Mouse (Mus musculus): Measurements from ENCODE around the gene Pcdh19. TPM values are rescaled to one million over a fixed set of nuclear protein-coding genes. Genes with fewer than 3 reads are reported as not detected.
"Not testable (repeated sequence)": the region's sequence is repeated elsewhere in the genome, so short reads cannot be mapped to it uniquely, and the experiment has no call there.

Pcdh19 gene
- polyA plus RNA-seq (2015; fragmentation: Nextera tagmentation; extraction: Ambion mirVana), result 3.2 and 4.2 TPM in 2 replicates

GRCm38 (mm10) chrX:133688840-133689239 lies at the start of gene Pcdh19:
Gene Pcdh19, minus strand, starts transcription at chrX:133688987.
- peak within 1 kb of the TSS; percentile 55; the same call in 1 of the 2 replicates for H3K27ac ChIP-seq (ENCODE audit: low read length)
- WGBS, result 15% methylated on average over 22 of the region's 26 CpGs

GRCm38 (mm10) chrX:133735871-133736270 lies 47.1 kb upstream of the Pcdh19 start:
- no peak overlapping the region for H3K4me3 ChIP-seq (replicated peaks; ENCODE audit: low read length)
- WGBS, result 73% methylated on average over 2 of the region's 2 CpGs
- H3K27ac ChIP-seq (ENCODE audit: low read length), result no peak overlapping the region
- H3K4me1 ChIP-seq (ENCODE audit: control insufficient read depth, insufficient read depth, low read length), result no peaks in the 10 kb centered on the region
- ATAC-seq (ENCODE audit: insufficient read depth, low FRiP score), result no peak
- H3K27me3 ChIP-seq (ENCODE audit: control insufficient read depth, insufficient read depth, low read length), result no peaks in the 10 kb centered on the region
- no peak overlapping the region for H3K4me2 ChIP-seq (ENCODE audit: low read depth, low read length)
- H3K9ac ChIP-seq (ENCODE audit: low read length), result no peak overlapping the region
- no peaks in the 10 kb centered on the region for H3K36me3 ChIP-seq (ENCODE audit: control insufficient read depth, insufficient read depth, low read length)
- no peaks in the 10 kb centered on the region for H3K9me3 ChIP-seq (replicated peaks; ENCODE audit: control insufficient read depth, low read length)

More at GRCm38 (mm10) chrX:133688840-133689239, at the start of gene Pcdh19:
- Histone ChIP-seq H3K4me1 (ENCODE audit: control insufficient read depth, insufficient read depth, low read length) (peaks cover 3% of the 10 kb centered on the region; the same call in 1 of the 2 replicates), H3K9me3 (replicated peaks; ENCODE audit: control insufficient read depth, low read length) (no peaks in the 10 kb centered on the region; the same call in 1 of the 2 replicates), H3K4me3 (replicated peaks; ENCODE audit: low read length) (peak within 1 kb of the TSS; percentile 55), H3K4me2 (ENCODE audit: low read depth, low read length) (peak within 1 kb of the TSS; percentile 68), H3K27me3 (ENCODE audit: control insufficient read depth, insufficient read depth, low read length) (peaks cover 18% of the 10 kb centered on the region), H3K36me3 (ENCODE audit: control insufficient read depth, insufficient read depth, low read length) (no peaks in the 10 kb centered on the region), H3K9ac (ENCODE audit: low read length) (peak within 1 kb of the TSS; percentile 68)
- ATAC-seq (ENCODE audit: insufficient read depth, low FRiP score), result peak; percentile 95

GRCm38 (mm10) chrX:133734984-133735383 lies 46.2 kb upstream of the Pcdh19 start:
- H3K27ac ChIP-seq (ENCODE audit: low read length), result no peak overlapping the region

DNA sequence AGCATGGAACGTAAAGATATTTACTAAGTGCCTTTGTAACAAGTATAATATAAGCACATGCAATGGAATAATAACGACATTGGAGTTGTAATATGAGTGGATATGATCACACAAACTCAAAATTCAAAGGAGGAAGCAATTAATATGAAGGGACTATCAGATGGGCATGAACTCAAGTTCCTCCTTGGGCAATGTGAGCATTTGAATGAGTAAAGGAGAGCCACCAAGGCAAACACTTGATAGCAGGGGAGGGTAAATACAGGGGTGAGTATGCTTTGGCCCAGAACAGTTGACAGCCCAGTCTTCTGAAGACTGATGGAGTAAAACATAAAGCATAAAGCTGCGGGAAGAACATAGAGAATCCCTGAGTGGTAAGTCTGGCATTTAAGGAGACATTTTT lies 32.7 kb upstream of the Pcdh19 start:
- Histone ChIP-seq H3K27ac (ENCODE audit: low read length) (no peak overlapping the region), H3K4me1 (ENCODE audit: control insufficient read depth, insufficient read depth, low read length) (no peaks in the 10 kb centered on the region), H3K4me2 (ENCODE audit: low read depth, low read length) (no peak overlapping the region), H3K9ac (ENCODE audit: low read length) (no peak overlapping the region), H3K9me3 (replicated peaks; ENCODE audit: control insufficient read depth, low read length) (no peaks in the 10 kb centered on the region), H3K4me3 (replicated peaks; ENCODE audit: low read length) (no peak overlapping the region), H3K27me3 (ENCODE audit: control insufficient read depth, insufficient read depth, low read length) (no peaks in the 10 kb centered on the region), H3K36me3 (ENCODE audit: control insufficient read depth, insufficient read depth, low read length) (no peaks in the 10 kb centered on the region)
- no peak for ATAC-seq (ENCODE audit: insufficient read depth, low FRiP score)
- 73% methylated on average over 3 of the region's 3 CpGs for WGBS

More at GRCm38 (mm10) chrX:133734984-133735383, 46.2 kb upstream of the Pcdh19 start:
- WGBS, result 53% methylated on average over 6 of the region's 6 CpGs
- Histone ChIP-seq H3K4me3 (replicated peaks; ENCODE audit: low read length) (no peak overlapping the region), H3K27me3 (ENCODE audit: control insufficient read depth, insufficient read depth, low read length) (no peaks in the 10 kb centered on the region), H3K9me3 (replicated peaks; ENCODE audit: control insufficient read depth, low read length) (no peaks in the 10 kb centered on the region), H3K4me1 (ENCODE audit: control insufficient read depth, insufficient read depth, low read length) (no peaks in the 10 kb centered on the region), H3K36me3 (ENCODE audit: control insufficient read depth, insufficient read depth, low read length) (no peaks in the 10 kb centered on the region), H3K9ac (ENCODE audit: low read length) (no peak overlapping the region), H3K4me2 (ENCODE audit: low read depth, low read length) (no peak overlapping the region)
- ATAC-seq (ENCODE audit: insufficient read depth, low FRiP score), result no peak

DNA sequence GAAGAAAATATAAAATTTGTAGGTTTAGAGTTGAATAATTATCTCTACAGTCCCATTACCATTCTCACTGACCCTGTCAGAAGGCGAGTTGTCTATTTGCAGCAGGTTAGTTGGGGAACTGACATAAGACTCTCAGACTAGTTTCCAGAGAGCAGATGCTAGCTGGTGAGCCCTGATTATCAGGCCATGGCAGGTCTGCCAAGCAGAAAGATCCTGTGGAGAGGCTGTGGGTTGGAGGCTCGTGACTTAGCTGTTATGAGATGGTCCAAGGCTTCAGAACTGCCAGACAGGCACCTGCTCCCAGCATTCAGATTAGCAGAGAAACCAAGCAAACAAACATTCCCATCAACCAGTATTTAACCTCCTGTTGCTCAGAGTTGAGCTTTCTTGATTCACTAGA lies 21.8 kb upstream of the Pcdh19 start:
- no peaks in the 10 kb centered on the region for H3K36me3 ChIP-seq (ENCODE audit: control insufficient read depth, insufficient read depth, low read length)
- ATAC-seq (ENCODE audit: insufficient read depth, low FRiP score), result no peak
- no peak overlapping the region for H3K27ac ChIP-seq (ENCODE audit: low read length)
- no peaks in the 10 kb centered on the region for H3K9me3 ChIP-seq (replicated peaks; ENCODE audit: control insufficient read depth, low read length)
- no peak overlapping the region for H3K4me2 ChIP-seq (ENCODE audit: low read depth, low read length)
- H3K4me1 ChIP-seq (ENCODE audit: control insufficient read depth, insufficient read depth, low read length), result no peaks in the 10 kb centered on the region
- H3K27me3 ChIP-seq (ENCODE audit: control insufficient read depth, insufficient read depth, low read length), result no peaks in the 10 kb centered on the region
- H3K9ac ChIP-seq (ENCODE audit: low read length), result no peak overlapping the region
- H3K4me3 ChIP-seq (replicated peaks; ENCODE audit: low read length), result no peak overlapping the region
- 61% methylated on average over 2 of the region's 2 CpGs for WGBS

DNA sequence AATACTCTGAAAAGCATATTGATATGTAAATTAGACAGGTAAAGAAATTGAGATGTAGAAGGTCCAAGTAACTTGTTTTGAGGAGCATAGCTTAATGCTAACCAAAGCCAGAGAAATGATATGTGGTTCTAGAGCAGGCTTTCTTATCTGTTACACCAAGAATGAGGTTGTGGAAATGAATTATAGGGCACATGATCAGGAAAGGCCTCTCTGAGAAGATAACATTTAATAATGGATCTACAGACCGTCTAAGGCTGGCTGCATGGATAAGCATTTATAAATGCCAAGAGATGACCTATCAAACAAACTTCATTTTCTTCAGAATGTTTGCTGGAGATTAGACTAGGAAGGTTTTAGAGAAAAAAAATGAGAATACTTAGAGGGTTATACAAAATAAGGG lies 14.1 kb upstream of the Pcdh19 start:
- Histone ChIP-seq H3K4me1 (ENCODE audit: control insufficient read depth, insufficient read depth, low read length) (no peaks in the 10 kb centered on the region), H3K4me2 (ENCODE audit: low read depth, low read length) (no peak overlapping the region), H3K36me3 (ENCODE audit: control insufficient read depth, insufficient read depth, low read length) (no peaks in the 10 kb centered on the region), H3K27ac (ENCODE audit: low read length) (no peak overlapping the region), H3K4me3 (replicated peaks; ENCODE audit: low read length) (no peak overlapping the region), H3K9me3 (replicated peaks; ENCODE audit: control insufficient read depth, low read length) (no peaks in the 10 kb centered on the region), H3K27me3 (ENCODE audit: control insufficient read depth, insufficient read depth, low read length) (no peaks in the 10 kb centered on the region), H3K9ac (ENCODE audit: low read length) (no peak overlapping the region)
- ATAC-seq (ENCODE audit: insufficient read depth, low FRiP score), result no peak
- WGBS, result 48% methylated on average over 1 of the region's 1 CpGs

GRCm38 (mm10) chrX:133697871-133698270 lies 9.1 kb upstream of the Pcdh19 start:
- 84% methylated on average over 2 of the region's 4 CpGs for WGBS
- not testable (repeated sequence) for H3K9ac ChIP-seq (ENCODE audit: low read length); ATAC-seq (ENCODE audit: insufficient read depth, low FRiP score); H3K9me3 ChIP-seq (replicated peaks; ENCODE audit: control insufficient read depth, low read length); H3K36me3 ChIP-seq (ENCODE audit: control insufficient read depth, insufficient read depth, low read length); H3K4me3 ChIP-seq (replicated peaks; ENCODE audit: low read length); H3K27me3 ChIP-seq (ENCODE audit: control insufficient read depth, insufficient read depth, low read length); H3K27ac ChIP-seq (ENCODE audit: low read length); H3K4me2 ChIP-seq (ENCODE audit: low read depth, low read length); H3K4me1 ChIP-seq (ENCODE audit: control insufficient read depth, insufficient read depth, low read length)

DNA sequence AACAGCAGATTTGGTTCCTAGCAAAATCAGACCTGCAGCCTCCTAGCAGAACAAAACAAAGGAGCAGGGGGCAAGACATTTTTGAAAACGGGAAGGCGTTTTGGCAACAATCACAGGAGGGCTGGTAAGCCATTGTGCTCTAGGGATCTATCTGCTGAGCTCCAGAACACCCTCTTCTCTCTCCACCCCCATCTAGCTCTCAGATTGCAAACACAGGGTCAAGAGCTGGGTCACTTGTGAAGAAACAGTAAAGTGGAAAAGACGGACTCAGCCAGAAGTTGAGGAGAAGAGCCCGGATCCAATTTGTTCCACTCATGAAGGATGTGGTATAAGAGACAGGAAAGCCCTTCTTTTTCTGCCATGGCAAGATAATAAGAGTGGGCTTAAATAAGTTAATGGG lies 7.7 kb upstream of the Pcdh19 start:
- Histone ChIP-seq H3K9ac (ENCODE audit: low read length) (no peak overlapping the region), H3K4me2 (ENCODE audit: low read depth, low read length) (no peak overlapping the region), H3K4me3 (replicated peaks; ENCODE audit: low read length) (no peak overlapping the region), H3K36me3 (ENCODE audit: control insufficient read depth, insufficient read depth, low read length) (no peaks in the 10 kb centered on the region), H3K27me3 (ENCODE audit: control insufficient read depth, insufficient read depth, low read length) (no peaks in the 10 kb centered on the region), H3K4me1 (ENCODE audit: control insufficient read depth, insufficient read depth, low read length) (no peaks in the 10 kb centered on the region), H3K9me3 (replicated peaks; ENCODE audit: control insufficient read depth, low read length) (no peaks in the 10 kb centered on the region), H3K27ac (ENCODE audit: low read length) (no peak overlapping the region)
- 24% methylated on average over 4 of the region's 4 CpGs for WGBS
- no peak for ATAC-seq (ENCODE audit: insufficient read depth, low FRiP score)

- Histone ChIP-seq H3K4me2 (ENCODE audit: low read depth, low read length) (no peak overlapping the region), H3K9ac (ENCODE audit: low read length) (no peak overlapping the region), H3K27me3 (ENCODE audit: control insufficient read depth, insufficient read depth, low read length) (0 out of 2 replicates have a peak, but pooled peaks cover 4% of the 10 kb centered on the region), H3K27ac (ENCODE audit: low read length) (no peak overlapping the region), H3K4me3 (replicated peaks; ENCODE audit: low read length) (no peak overlapping the region), H3K4me1 (ENCODE audit: control insufficient read depth, insufficient read depth, low read length) (no peaks in the 10 kb centered on the region), H3K36me3 (ENCODE audit: control insufficient read depth, insufficient read depth, low read length) (no peaks in the 10 kb centered on the region), H3K9me3 (replicated peaks; ENCODE audit: control insufficient read depth, low read length) (no peaks in the 10 kb centered on the region; the same call in 1 of the 2 replicates)
- no peak for ATAC-seq (ENCODE audit: insufficient read depth, low FRiP score)
- WGBS, result 54% methylated on average over 5 of the region's 5 CpGs
Observed at GRCm38 (mm10) chrX:133693037-133693760, 4.4 kb upstream of the Pcdh19 start.
